Mouse (Mus musculus): Measurements from ENCODE around the gene Bnc2.

- TF ChIP-seq POLR2A (IDR thresholded peaks at IDR 0.05; ENCODE audit: low read depth, low read length) (no peak), CTCF (IDR thresholded peaks at IDR 0.05; ENCODE audit: extremely low read depth, insufficient read depth, insufficient read length, insufficient replicate concordance) (no peak)
Observed at GRCm38 (mm10) chr4:84339172-84339571, 335.9 kb downstream of the Bnc2 start.
